Mouse (Mus musculus) CH12F3 (cell line): Measurements from ENCODE around the gene Cd6.

ENCODE experiments used
- in situ Hi-C: fragments of 300-500 bp; cut with MboI; formaldehyde crosslinking; loops from 2 replicates; pipeline ENCODE4 v1.14.3; 2020; ENCODE audit warnings: low sequenced_read_pairs

Gene Cd6

DNA sequence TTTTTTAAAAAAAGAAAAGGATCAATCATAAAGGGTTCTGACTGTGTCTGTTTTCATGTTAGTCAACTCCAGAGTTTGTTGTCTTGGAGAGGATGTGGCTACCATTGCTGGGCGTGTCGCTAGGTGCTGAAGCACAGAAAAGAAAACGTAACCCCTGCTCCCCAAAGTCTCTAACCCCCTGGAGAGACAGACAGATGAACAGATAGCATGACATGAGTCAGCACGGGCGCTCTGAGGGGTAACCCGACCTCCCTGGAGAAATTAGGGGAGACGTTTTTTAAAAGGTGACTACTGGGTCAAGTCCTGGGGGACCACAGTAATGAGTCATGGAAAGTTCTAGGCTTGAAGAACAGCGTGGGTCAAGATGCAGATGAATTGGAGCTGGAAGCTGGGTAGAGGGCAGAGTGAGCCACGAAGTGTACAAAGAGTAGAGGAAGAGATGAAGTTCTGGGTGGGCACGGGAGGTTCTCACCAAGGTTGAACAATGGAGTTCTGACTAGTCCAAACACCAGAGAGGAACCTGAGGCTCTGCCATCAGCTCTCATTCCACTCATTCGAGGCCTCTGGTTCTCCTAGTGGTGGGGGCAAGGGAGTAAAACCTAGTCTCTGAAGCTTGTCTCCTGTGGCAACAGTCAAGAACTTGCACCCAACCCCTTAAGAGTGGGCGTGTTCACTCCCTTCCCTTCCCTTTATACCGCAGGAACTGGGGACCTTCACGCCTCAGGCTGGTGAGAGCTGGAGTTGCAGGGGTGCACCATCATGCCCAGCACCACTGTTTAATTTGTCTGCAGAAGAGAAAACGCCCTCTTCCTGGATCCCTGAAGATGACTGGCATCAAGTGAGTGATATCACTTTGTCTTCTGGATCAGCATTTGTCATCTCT, 9.4 kb upstream of the Cd6 start, which contains the start of gene Slc15a3:
TSS of gene Slc15a3 (plus strand) at position 718 of the 883 bp plus-strand sequence.
- in situ Hi-C loops: no loop called here

DNA sequence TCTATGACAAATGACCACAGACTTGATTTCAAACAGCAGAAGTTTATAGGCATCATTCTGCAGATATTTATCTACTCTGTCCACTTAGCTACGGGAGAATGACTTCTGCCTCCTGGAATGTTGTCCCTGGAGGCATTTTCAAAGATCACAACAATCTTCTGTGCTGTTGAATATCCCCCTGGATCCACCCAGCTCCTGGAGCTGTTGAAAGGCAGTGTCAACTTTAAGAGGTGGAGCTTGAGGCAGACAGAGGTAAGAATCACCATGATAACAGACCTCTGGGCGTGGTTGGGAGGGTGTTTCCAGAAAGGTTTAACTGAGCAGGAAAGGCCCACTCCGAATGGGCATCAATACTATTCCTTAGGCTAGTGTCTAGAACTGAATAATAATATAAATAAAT, 5.8 kb upstream of the Cd6 start:
- in situ Hi-C loops: no loop called here

DNA sequence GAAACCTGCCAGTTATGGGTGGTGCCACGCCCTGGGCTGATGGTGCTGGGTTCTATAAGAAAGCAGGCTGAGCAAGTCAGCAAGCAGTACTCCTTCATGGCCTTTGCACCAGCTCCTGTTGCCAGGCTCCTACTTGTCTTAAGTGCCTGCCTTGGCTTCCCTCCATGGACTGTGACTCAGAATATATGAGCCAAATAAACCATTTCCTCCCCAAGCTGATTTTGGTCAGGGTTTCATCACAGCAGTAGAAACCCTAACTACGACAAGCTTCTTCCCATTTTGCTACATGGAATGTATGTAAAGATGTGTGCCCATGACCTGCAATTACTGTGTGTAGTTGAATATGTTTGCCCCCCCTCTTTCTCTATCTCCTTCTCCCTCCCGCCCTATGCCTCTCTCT, 3.8 kb upstream of the Cd6 start:
- in situ Hi-C loops: no loop called here

DNA sequence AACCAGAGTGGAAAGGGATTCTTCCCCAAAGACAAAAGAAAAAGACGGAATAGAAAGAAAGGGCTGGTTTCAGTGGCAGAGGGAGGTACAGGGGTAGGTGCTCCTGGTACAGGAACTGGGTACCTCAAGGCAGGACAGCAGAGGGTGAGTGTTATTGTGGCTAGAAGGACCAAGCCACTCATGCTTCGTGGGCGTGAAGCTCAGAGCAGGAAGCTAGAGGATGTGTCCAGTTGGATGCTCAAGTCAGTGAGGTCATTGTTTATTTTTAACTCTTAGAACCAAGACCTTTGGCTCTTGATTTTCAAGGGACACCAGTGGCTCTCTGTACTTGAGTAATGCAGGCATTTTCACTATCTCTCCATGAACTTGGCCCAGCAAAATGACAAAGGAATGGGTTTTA, 2.2 kb upstream of the Cd6 start:
- in situ Hi-C loops: no loop called here

DNA sequence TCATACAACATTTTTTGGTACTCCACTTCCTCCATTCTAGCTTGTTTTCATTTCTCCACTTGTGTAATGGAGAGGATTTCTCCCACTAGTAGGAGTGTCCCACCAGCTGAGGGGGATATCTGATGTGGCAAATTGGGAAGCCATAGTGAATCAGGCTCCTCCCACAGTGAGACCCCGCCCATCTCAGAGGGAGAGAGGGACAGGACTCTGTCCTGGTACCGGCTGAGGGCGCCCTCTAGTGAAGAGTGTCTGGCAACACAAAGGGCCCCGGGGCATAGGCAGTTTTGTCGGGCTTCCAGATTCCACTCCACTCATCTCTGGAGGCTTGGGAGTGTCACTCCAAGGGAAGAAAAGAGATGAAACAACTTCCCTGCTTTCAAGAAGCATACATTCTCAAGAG, 1.6 kb upstream of the Cd6 start:
- in situ Hi-C loops: no loop called here

DNA sequence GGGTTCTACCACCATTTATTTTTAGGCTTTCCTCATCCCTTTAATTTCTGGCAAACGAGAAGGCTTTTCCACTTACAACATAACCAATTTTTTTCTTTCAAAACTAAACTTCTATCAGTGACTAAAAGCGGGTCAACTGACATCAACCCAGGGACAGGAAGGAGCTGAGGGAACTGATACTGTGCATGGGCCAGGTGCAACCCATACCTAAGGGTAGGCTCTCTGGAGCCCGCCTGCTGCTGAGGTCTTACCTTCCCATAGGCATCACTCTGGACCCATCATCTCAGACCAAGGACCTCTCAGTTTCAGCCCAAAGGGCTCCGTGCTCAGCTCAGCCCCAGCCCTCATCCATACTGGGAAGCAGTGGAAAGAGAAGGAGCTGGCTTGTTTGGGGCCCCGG, 1.5 kb downstream of the Cd6 start:
- in situ Hi-C loops: no loop called here

DNA sequence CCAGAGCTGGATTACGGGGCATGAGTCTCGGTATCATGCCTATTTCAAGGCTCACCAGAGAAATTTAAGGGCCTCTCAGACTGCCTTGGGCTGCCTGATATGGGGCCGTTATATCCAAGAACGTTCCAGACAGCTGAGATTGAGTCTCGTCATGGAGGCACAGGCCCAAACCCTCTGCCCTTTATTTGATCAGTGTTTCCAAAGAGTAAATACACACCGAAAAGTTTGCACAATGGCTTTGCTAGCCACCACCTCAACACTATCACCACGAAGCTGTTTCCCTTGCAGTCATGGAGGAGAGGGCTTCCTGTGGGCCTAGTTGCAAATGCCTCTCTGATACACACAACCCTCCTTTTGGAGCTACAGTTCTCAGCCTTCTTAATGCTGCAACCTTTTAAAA, 5.8 kb downstream of the Cd6 start:
- in situ Hi-C loops: no loop called here

DNA sequence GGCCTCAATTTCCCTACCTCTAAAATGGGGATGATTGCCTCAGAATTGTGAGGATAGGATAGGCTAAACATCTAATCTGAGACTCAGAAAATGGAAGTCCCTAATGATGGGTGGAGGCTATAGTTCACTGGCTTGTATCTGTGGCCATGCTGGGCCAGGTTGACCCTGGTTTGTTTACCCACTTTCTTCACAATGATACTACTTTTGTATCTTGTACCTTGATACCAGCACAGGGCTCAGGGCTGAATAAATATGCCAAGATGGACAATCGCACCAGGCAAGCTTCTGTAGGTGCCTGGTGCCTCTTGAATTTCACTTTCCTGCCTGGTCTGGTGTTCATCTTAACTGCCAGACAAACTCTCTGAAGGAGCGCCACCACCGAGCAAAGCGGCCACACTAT, 7.3 kb downstream of the Cd6 start:
- in situ Hi-C loops: no loop called here

DNA sequence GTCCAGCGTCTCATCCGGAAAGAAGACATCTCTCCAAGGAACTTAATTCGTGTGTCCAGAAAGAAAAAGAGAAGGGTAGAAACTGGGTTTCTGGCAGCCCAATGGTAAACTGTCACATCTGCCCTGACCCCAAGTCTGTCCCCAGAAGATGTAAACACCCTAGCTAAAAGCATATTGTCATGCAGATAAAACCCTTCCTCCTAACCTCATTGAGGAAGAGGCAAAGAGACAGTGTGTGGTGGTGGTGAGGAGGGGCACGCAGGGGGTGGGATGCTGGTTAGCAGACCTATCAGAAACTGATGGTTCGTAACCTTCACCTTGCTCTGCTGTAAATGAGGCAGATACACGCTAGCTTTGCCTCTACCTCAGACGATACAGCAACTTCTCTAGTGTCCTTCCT, 8.5 kb downstream of the Cd6 start:
- in situ Hi-C loops: no loop called here

DNA sequence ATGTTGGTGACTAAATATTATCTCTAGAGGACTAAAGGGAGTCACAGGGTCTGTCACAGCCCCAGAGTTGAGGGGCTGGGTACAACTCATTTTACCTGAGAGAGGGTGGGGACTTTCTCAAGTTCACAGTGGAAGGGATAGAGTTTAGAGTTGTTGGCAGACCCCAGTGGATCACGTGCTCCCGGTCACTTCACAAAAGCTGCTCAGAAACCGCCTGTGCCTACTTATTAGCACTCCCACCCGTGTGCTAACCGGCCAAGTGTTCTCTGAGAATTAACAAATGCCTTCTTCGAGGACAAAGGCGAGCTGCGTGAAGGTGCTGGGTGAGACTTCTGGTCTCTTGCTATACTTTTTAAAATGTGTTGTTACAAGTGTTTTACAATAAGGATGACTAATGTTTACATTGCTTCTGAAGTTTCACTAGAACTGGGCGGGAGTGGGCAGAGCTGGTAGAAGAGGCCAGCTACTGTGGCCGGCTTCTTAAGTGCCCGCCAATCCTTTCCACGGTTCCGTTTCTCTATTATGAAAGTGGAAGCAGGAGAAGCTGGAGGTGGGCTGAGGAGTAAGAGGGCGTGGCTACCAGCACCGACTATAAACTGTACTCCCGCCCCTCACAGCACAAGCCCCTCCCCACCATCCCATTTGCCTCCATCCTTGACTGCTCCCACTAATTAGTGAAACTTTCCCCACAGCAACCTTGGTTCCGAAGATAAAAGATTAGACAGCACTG, 11.5 kb downstream of the Cd6 start:
- in situ Hi-C loops: no loop called here

DNA sequence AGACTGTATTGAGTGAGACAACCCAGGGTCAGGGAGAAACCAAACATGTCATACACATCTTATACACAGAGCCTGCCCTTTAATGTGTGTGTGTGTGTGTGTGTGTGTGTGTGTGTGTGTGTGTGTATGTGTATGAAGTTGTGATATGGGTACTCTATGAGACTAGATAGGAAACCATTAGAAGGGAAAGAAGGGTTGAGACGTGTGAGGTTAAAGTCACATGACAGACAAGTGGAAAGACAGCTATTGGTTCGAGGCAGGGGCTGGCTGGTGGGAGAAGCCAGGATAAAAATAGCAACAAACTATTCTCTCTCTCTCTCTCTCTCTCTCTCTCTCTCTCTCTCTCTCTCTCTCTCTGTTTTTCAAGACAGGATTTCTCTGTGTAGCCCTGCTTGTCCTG, 13.4 kb downstream of the Cd6 start:
- in situ Hi-C loops: no loop called here

DNA sequence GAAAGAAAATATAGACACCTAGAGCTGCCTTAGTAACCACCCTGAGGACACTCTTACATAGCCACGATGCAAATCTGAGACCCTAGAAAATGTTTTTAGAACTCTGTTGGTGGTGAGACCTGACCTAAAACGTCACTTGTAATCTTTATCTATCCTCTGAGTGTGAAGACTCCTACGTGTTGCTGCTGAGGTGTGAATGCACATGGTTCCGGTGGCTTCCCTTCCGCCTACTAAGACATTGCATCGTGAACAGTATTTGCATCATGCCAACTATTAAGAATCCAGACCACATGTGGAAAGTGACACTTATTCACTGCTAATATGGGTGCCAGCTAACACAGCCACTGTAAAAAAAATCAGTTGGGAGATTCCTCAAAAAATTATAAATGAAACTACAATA, 14.0 kb downstream of the Cd6 start:
- in situ Hi-C loops: no loop called here

DNA sequence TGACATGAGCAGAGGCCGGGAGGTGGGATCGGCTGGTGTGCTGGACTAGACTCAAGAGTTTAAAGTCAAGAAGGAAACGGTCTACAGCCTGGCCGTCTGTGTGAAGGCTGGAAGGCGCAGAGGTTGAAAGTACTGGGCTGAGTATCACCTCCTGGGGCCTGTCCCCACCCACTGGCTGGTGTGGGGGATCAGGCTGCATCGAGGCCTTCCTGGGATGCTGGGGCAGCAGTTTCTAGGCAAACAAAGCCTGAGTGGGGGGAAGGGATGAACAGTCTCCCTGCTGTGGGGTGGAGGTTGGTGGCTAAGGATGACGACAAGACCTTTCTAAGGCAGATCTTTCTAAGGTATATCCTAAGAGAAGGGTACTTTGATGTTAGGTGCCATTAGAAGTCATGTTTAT, 16.0 kb downstream of the Cd6 start:
- in situ Hi-C loops: no loop called here

DNA sequence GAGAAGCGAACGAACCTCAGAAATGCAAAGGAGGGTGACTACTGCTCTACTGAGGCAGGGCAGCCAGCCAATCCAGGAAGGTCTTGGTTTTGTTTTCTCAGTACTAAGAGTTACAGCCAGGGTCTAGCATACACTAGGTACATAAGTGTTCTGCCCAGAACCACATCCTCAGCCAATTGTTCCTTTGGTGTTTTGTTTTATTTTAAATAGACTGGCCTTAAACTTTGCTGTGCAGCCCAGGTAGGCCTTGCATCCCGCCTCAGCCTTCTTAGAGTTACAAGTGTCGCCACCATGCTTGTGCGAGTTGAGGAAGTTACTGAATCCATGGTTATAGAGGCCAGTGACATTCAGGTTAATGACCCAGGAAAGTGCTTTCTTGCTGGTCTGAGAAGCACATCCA, 16.8 kb downstream of the Cd6 start:
- in situ Hi-C loops: no loop called here

DNA sequence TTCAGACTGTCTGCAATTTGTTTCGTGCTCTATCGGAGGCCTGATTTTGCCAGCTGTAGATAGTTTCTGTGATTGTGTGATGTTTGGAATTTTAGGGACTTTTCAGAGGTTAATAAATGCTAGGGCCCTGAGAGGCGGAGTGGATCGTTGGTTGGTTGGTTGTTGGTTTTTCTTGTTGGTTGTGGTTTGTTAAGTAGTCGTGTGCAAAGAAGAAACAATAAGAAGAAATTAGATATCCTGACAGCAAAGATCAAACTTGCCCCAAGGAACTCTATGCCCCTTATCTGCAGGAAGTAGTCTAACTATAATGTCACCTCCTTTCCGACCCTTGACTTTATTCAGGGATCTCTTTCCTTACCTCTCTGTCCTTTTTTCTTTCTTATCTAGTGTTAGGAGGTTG, 18.4 kb downstream of the Cd6 start:
- in situ Hi-C loops: no loop called here

DNA sequence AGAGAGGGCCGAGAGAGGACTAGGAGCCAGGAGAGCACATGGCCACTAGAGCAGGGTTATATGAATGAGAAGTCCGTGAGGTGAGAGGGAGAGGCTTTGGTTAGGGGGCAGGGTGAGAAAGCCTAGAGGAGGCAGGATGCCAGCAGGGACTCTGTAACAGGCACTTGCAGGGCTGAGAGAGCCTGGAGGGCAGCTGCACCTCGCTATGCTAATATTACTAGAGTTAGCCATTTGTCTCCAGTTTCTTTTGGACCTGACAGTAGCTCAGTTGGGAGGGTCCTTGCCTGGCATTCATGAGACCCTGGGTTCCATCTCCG, 19.7 kb downstream of the Cd6 start:
- in situ Hi-C loops: no loop called here

DNA sequence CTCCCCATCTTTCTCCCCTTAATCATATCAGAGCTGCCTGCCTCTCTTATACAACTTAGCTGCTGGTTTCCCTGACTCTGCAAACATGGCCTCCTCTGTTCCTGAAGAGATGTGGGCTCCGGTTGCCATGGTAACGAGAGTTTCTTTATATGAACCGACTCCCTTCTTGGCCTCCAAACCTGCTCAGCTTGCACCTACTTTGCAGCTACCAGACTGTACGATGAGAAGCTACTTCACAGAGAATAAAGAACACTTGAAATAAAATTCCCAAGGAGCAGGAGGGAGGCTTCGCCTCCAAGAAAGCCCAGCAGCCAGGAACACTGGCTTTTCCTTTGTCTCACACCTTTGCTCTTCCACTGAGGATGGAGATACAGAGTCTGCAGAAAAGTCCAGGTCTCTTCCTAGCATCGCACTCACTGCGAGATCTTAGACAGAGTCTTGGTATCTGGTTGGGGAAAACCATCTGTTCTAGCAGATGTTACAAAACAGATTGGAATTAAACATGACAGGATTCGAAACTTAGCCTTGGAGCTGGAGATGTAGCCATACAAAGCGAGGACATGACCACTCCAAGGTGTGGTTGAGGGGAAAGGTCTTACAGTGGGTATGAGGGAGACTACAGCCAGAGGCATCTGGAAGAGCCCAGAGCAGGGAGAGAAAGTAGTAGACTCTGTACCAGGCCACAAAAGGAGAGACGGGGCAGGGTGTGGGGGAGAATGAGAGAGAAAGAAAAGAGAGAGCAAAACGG, 20.3 kb downstream of the Cd6 start:
- in situ Hi-C loops: no loop called here

DNA sequence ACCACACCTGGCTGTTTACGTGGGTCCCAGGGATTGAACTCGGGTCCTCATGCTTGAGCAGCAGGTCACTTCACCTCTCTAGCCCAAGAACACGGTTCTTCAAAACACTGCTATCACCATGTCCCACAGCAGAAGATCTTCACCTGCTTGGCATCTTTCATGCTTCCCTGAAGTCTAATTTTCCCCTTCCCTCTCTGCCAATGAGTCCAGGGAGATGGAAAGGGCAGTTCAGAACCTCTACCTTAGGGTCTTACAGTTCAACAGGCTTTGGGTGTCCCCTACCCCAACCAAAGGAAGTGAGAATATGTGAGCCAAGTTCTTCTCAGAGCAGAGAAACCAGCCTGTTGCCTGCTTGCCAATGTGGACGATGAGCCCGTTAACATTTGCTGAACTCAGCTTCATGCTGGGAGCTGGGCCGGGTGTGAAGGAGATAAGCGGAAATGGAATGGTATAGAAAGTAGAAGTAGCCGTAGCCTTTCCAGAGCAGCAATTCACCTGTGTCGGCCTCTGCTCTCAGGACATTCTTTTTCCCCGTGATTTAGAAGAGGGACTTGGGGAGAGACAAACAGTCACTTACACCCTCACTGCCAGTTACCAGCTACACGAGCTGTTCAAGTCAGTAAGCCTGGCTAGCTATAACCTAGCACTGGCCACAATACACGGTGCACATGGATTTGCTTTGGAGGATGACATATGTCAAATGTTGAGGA, 21.2 kb downstream of the Cd6 start:
- in situ Hi-C loops: no loop called here

DNA sequence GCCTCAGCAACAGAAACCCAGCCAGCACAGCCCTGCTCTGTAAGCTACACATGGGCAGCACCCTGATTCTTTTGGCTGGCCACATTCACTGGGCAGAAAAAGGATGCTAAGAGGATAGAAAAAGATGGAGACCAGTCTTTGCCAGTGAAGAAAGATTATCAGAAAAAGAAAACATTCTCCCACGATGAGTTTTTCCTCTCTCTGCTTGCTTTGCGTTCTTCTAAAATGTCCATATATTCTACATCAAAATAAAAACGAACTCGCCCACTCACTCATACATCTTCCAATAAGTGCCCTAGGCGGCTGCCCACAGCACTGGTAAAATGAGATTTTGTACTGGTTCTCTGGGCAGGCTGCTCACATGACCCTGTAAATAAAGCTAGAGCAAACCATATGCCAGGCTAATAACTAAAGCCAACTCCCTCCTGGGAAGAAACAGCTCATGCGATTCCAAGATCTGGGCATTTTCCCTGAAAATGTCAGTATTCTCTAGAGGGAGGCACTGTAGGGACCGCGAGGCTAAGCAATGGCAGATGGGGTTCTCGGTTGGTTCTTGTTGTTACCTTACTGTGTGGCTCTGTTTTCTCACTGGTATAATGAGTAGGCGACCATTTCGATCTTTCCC, 24.1 kb downstream of the Cd6 start:
- in situ Hi-C loops: no loop called here

DNA sequence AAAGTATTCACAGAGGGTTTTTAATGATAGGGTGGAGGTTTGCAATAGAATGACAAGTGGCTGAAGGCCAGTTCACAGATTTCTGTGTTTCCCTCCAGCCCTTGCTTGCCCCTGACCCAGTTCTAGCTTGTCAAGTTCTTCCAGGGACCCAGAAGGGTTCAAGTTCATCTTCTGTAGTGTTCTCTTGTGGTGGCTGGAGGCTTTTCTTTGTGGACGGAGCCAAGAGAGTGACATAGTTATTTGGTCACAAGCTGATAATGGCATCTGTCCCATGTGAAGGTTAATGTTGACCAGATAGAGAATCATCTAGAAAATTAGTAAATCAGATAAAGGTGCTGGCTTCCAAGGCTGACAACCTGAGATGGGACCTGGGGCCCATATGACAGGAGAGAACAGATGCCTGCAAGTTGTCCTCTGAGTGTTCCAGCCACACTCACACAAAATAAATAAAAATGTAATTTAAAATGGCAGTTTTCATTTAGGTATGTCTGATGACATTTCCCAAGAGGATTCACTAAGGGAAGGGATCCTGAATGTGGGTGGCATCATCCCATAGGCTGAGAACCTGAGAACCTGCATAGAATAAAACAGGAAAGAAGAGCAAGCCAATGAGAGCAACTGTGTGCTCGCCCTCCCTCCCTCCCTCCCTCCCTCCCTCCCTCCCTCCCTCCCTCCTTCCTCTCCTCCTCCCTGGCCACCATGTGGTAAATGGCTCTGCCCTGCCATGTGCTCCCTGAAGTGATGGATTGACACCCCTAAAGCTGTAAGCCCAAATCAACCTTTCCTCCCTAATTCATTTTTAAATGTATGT, 24.8 kb downstream of the Cd6 start:
- in situ Hi-C loops: no loop called here
